In genomic region chr8:45628421-45629065, GRCm38 (mm10) we compare ENCODE assay signal across 8 mouse cellular contexts.
DNase-seq lines count a peak whose midpoint lies in the region; ATAC-seq and TF ChIP-seq lines count a peak whose summit lies in the region.

No protein-coding gene starts in this region.

- H3K27ac ChIP-seq in cerebellum, adult 2 months (ENCODE audit: insufficient read depth, low read length): peak overlapping the region; percentile 96; the same call in 1 of the 2 replicates
- H3K27ac ChIP-seq in neural tube, embryonic 11.5 days (ENCODE audit: low read depth, low read length): no peak overlapping the region
- H3K27ac ChIP-seq in liver, embryonic 13.5 days: no peak overlapping the region

- no peak for ATAC-seq in neural tube, embryonic 11.5 days (ENCODE audit: insufficient read depth, low FRiP score, low TSS enrichment)
- ATAC-seq in liver, embryonic 13.5 days (ENCODE audit: low read depth): no peak
- no peak for ATAC-seq in monocyte, adult 5-6 weeks (replicated peaks; ENCODE audit: insufficient number of reproducible peaks, low FRiP score, low TSS enrichment, poor library complexity, severe bottlenecking)

- H3K4me1 ChIP-seq in cerebellum, adult 2 months (ENCODE audit: control insufficient read depth, insufficient read depth, low read length): no peaks in the 10 kb centered on the region; the same call in 1 of the 2 replicates
- peaks cover 3% of the 10 kb centered on the region; the same call in 1 of the 2 replicates for H3K4me1 ChIP-seq in neural tube, embryonic 11.5 days (ENCODE audit: control insufficient read depth, insufficient read depth, low read length)
- no peaks in the 10 kb centered on the region for H3K4me1 ChIP-seq in liver, embryonic 13.5 days (replicated peaks)

- no peak for TF ChIP-seq CTCF in cerebellum, adult 2 months (IDR thresholded peaks at IDR 0.05; ENCODE audit: borderline replicate concordance, insufficient read depth, low read depth, low read length)

- H3K36me3 ChIP-seq in neural tube, embryonic 11.5 days (ENCODE audit: control insufficient read depth, insufficient read depth, low read length): no peaks in the 10 kb centered on the region
- no peaks in the 10 kb centered on the region for H3K36me3 ChIP-seq in liver, embryonic 13.5 days

- H3K9me3 ChIP-seq in neural tube, embryonic 11.5 days (ENCODE audit: control insufficient read depth, low read length): no peaks in the 10 kb centered on the region
- H3K9me3 ChIP-seq in liver, embryonic 13.5 days (replicated peaks): no peaks in the 10 kb centered on the region

- WGBS in cerebellum, adult 2 months: 4% methylated on average over 9 of the region's 9 CpGs
- 53% methylated on average over 9 of the region's 9 CpGs for WGBS in neural tube, embryonic 11.5 days
- WGBS in liver, embryonic 13.5 days (ENCODE audit: insufficient replicate concordance): 51% methylated on average over 9 of the region's 9 CpGs

- H3K27me3 ChIP-seq in cerebellum, adult 2 months (ENCODE audit: control insufficient read depth, insufficient read depth, low read length): no peaks in the 10 kb centered on the region
- no peaks in the 10 kb centered on the region for H3K27me3 ChIP-seq in neural tube, embryonic 11.5 days (ENCODE audit: control insufficient read depth, insufficient read depth, low read length)
- H3K27me3 ChIP-seq in liver, embryonic 13.5 days: no peaks in the 10 kb centered on the region

- no peak for TF ChIP-seq POLR2A in cerebellum, adult 2 months (IDR thresholded peaks at IDR 0.05; ENCODE audit: borderline replicate concordance, insufficient read depth, low read length)

- H3K9ac ChIP-seq in neural tube, embryonic 11.5 days (ENCODE audit: low read length): peak overlapping the region; percentile 27; the same call in 1 of the 2 replicates
- no peak overlapping the region for H3K9ac ChIP-seq in liver, embryonic 13.5 days

- H3K4me2 ChIP-seq in neural tube, embryonic 11.5 days (ENCODE audit: low read depth): peak overlapping the region; percentile 64
- H3K4me2 ChIP-seq in liver, embryonic 13.5 days: peak overlapping the region; percentile 57; the same call in 1 of the 2 replicates

- H3K4me3 ChIP-seq in cerebellum, adult 2 months (replicated peaks; ENCODE audit: insufficient read depth, low read depth, low read length): peak overlapping the region; percentile 99
- H3K4me3 ChIP-seq in neural tube, embryonic 11.5 days (ENCODE audit: low read depth, low read length): peak overlapping the region; percentile 67
- H3K4me3 ChIP-seq in liver, embryonic 13.5 days (replicated peaks): peak overlapping the region; percentile 53

- peak; percentile 29 to 31 for DNase-seq in cerebellum, adult 2 months
- DNase-seq in cerebellum, adult 11 months: no peak
- no peak for DNase-seq in neural tube, embryonic 11.5 days (ENCODE audit: low spot score)
- DNase-seq in neural tube, embryonic 10.5 days (ENCODE audit: extremely low spot score, low spot score): no peak
- DNase-seq in liver, embryonic 13.5 days: no peak
- no peak for DNase-seq in spleen, postnatal 10 days (ENCODE audit: low spot score in 2 of 2)
- no peak for DNase-seq in kidney, adult 8-10 months

Comparison
In these comparisons a context has a peak if more than half of its experiments do, and no peak if none do; other contexts are left out.
1. DNase-seq: peak in cerebellum, adult 2 months (2 of 2); none in cerebellum, adult 11 months (single experiment), neural tube, embryonic 11.5 days (single experiment), neural tube, embryonic 10.5 days (single experiment), liver, embryonic 13.5 days (single experiment), spleen, postnatal 10 days (0 of 2) and kidney, adult 8-10 months (0 of 2).
2. Peak in every context shown above with its lines, with median percentiles within 50 percentile points of each other: H3K4me3 ChIP-seq.